Mouse (Mus musculus): Measurements from ENCODE around the gene C2cd4d.

GRCm38 (mm10) chr3:94387391-94387790 lies 25.2 kb downstream of the C2cd4d start:
- no peak for TF ChIP-seq CTCF (IDR thresholded peaks at IDR 0.05)
- TF ChIP-seq EP300 (IDR thresholded peaks at IDR 0.05) = no peak

Data from lung, postnatal 0 days (tissue).